Mouse (Mus musculus) brain, embryonic 14.5 days (tissue): ENCODE results near the gene Zfp113. TPM values are rescaled to one million over a fixed set of nuclear protein-coding genes. Genes with fewer than 3 reads are reported as not detected.

ENCODE experiments used
- DNase-seq: peaks from one replicate; pipeline ENCODE4 v3.0.0-alpha.2; 2011; ENCODE audit warnings: low read depth
- CTCF ChIP-seq: fragments of 200-500 bp; IDR thresholded peaks from 2 replicates; pipeline ENCODE4 v1.5.1; 2012; ENCODE audit warnings: inconsistent platforms, mild to moderate bottlenecking, moderate library complexity, borderline replicate concordance; ENCODE audit not compliant: insufficient read depth, insufficient read length; ENCODE audit errors: extremely low read depth
- POLR2A ChIP-seq: fragments of 200-500 bp; IDR thresholded peaks from 2 replicates; pipeline ENCODE4 v1.6.1; 2012; ENCODE audit warnings: mild to moderate bottlenecking, inconsistent platforms, borderline replicate concordance; ENCODE audit not compliant: poor library complexity, insufficient read depth, insufficient read length, severe bottlenecking; ENCODE audit errors: extremely low read depth
- polyA plus RNA-seq: library from polyadenylated mRNA; depleted of rRNA; stranded (reverse); fragments of >200 nt; gene quantifications from 2 replicates; pipeline ENCODE4 v1.2.3, GENCODE M21; 2012; rRNA removed

Gene Zfp113
- polyA plus RNA-seq: 10.3 and 11.9 TPM in 2 replicates

DNA sequence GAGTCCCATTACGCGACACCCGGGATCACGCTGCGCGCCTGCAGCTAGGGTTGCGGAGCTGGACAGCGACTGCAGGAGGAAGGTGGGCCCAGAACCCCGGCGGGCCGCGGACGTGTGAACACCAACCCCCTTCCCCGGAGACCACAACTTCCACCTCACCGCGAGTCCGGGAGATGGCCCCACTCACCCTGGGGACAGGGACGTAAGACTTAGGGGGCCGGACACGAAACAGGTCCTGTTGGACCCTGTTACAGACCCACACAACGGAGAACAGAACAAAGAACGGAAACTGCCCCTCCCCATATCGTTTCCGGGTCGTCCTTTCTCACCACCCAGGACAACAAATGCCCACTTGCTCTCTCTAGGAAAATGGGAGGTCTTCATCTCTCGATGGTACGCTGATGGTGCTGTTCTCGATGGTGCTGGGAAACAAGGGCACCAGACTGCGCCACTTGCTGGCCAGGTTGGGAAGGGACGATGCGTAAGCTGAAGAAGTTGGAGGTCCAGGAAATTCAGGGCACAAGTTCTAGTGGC is at the start of gene Zfp113:
Zfp113 (minus strand) TSS at position 302 of the 534 bp plus-strand sequence.
- peak; percentile 87 for TF ChIP-seq CTCF
- peak; percentile 66; the same call in 1 of the 2 replicates for TF ChIP-seq POLR2A
- peak; percentile 99 for DNase-seq

- no peak for DNase-seq
Observed at GRCm38 (mm10) chr5:138202086-138202485, 46.5 kb upstream of the Zfp113 start.

DNA sequence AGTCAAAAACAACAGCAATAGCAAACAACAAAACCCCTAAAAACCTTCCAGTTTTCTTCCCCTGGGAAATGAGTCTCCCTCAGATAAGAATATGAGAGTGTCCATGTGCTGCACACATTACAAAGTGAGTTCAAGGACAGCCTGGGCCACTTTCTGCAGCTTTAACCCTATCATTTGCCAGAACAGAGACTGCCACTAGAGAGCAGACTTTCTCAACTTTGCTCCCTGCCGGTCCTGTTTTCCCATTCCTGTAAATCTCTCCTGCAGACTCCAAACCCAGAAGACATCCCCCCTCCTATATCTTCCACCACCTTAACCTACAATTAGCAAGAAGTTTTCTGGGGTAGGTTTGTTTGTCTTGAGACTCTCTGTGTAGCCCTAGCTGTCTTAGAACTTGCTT is 44.0 kb upstream of the Zfp113 start:
- no peak for TF ChIP-seq POLR2A
- TF ChIP-seq CTCF: peak; percentile 53; the same call in 1 of the 2 replicates
- peak; percentile 44 for DNase-seq

More at GRCm38 (mm10) chr5:138202086-138202485, 46.5 kb upstream of the Zfp113 start:
- TF ChIP-seq POLR2A (no peak), CTCF (no peak)

- TF ChIP-seq CTCF (no peak), POLR2A (no peak)
- DNase-seq: no peak
Observed at GRCm38 (mm10) chr5:138195463-138195862, 39.9 kb upstream of the Zfp113 start.

DNA sequence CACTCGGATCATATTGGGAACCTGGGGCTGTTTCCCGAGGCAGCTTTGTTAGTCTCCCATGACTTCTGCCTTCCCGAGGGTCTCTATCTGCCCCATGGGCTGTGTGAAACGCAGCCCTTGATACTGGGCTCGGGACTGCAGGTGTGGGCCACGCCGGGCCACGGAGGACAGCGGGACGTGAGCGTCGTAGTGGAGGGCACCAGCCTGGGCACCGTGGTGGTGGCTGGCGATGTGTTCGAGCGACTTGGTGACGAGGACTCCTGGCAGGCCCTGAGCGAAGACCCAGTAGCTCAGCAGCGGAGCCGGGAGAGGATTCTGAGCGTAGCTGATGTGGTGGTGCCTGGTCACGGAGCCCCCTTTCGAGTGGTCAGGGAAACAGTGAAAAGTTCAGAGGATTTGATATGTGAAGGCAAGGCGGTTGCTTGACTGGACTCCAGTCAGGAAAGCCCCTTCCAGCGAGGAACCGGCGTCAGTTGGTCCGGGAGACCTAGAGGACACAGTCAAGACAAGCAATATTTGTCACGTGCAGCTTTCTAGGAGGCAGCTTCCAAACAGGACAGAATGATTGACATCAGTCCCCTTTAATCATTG is 39.3 kb upstream of the Zfp113 start:
- no peak for TF ChIP-seq CTCF
- 0 out of 2 replicates have a peak, but pooled peaks have one; percentile 19 for TF ChIP-seq POLR2A
- DNase-seq: peak; percentile 64

DNA sequence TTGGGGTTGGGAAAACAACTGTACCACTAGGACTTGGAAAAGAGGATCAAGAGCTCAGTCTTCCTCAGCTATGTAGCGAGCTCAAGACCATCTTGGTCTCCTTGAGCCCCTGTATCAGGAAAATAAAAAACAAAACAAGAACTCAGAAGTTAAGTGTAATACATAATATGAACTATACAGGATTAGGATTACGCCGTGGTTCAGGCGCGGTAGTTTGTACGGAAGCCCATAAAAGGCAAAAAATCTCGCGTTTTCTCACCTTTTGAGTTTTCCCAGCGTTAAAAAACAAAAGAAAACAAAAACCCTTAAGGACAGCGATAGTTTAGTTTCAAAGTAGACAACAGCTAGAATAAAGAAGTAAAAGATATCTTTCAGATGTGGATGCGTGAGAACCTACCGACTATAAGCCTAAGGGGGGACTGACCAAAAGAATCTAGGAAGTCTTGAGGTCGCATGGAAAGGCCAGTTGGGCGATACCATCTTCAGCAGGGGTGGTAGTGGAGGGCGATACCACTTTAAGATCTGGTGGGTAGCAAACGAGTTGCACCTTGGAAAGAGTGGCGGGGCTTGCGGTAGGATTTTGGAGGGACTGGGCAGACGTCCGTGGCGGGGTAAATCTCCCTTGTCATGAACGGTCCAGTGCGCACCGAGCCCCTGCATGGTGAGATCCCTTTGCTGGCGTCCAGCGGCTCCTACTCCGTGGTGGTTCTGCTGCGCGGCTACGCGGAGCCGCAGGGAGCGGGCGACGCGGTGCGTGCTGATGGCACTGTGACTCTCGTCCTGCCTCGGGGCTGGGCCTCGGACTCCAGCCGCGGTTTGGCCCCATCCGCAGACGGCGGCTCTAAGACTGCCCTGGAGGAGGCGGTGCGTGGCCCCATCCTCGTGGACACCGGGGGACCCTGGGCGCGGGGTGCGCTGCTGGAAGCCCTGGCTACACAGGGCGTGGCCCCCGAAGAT is 38.5 kb upstream of the Zfp113 start, which contains the start of gene Mblac1:
Mblac1 (plus strand) TSS at position 544 of the 957 bp plus-strand sequence.
- TF ChIP-seq POLR2A: peak; percentile 55; the same call in 1 of the 2 replicates
- no peak for TF ChIP-seq CTCF
- DNase-seq: peak; percentile 96

DNA sequence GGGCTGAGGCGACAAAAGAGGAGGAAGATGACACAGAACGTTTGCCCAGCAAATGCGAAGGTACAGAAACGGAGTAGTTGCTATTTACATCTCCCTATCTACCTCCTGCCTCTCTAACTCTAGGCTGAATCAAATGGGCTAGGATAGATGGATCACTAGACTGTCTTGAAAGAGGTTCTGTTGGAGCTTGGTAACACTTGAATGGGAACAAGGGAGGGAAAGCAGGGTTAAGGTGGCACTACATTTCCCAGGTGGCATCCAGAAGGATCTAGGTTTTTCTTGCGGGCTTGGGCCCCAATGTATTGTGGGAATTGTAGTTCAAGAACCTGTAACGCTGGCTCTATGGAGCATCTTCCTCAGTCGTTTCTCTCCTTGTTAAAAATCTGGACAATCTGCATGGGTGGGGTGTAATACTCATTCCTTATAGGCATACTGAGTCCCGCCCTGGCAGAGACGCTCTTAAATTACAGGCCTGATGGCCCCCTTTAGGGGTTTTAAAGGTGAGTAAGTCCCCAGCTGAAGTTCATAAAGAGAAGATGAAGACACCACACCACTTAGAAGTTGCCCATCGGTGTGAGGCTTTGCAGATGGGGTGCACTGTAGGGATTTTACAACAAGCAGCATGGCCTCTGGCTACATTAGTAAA is 32.2 kb upstream of the Zfp113 start:
- no peak for TF ChIP-seq CTCF
- TF ChIP-seq POLR2A: no peak
- peak; percentile 97 for DNase-seq

- DNase-seq: peak; percentile 96
- TF ChIP-seq CTCF: no peak
- peak; percentile 96; the same call in 1 of the 2 replicates for TF ChIP-seq POLR2A
Observed at GRCm38 (mm10) chr5:138186950-138187638, 31.6 kb upstream of the Zfp113 start, which contains the start of the genes Taf6 and Cnpy4. Taf6 (minus strand) TSS chr5:138187451. Cnpy4 (plus strand) TSS chr5:138187485.

DNA sequence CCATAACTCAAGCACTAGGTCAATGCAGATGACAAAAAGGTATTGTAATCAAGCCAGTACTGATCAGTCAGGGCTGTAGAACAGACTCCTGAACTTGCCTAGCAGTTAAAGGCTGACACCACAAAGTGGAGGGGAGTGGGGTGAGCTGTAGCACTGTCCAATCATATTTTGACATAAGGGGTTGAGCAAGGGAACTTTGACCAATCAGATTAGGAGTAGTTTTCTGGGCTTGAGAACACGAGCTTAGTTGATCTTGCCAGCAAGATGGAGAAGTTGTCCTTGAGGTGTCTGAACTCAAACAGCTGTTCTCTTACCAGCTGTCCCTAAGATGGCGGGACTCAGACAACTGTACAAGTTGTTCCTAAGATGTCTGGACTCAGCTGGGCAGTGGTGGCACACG is 17.7 kb upstream of the Zfp113 start:
- DNase-seq: no peak
- no peak for TF ChIP-seq CTCF
- TF ChIP-seq POLR2A: no peak

- TF ChIP-seq CTCF: 0 out of 2 replicates have a peak, but pooled peaks have one; percentile 1
- peak; percentile 27; the same call in 1 of the 2 replicates for TF ChIP-seq POLR2A
- DNase-seq: peak; percentile 99
Observed at GRCm38 (mm10) chr5:138171695-138172491, 16.3 kb upstream of the Zfp113 start, which contains the start of the genes Ap4m1 and Mcm7. Ap4m1 (plus strand) TSS chr5:138172002. Mcm7 (minus strand) TSS chr5:138172422.

DNA sequence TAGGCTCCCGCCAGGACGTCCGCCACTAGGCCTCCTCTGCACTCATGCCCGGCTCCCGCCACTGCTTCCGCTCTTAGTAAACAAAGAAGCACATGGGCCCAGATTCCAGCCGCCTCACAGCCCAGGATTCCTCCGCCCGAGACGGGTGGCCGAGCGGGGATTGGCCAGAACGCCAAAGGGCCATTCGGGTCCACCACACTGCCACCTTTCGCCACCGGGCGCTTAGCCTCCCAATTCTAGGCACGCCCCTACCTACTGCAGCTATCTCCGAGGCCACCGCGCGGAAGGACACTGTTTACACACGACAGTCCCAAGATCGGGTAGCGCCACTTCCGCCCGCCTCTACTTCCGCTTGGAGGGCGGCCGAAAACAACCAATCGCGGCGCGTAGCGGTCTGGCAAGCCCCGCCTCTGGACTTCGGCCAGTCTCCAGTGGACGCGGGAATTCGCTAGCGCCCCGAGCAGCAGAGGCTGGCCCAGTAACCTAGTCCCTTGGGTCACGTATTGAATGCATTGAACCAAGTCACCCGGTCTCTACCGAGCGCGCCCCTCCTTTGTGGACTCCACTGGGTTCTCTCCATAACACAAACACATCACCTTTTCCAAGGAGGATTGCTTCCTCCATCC is 15.5 kb upstream of the Zfp113 start:
- peak; percentile 99 for DNase-seq
- TF ChIP-seq POLR2A: peak; percentile 50; the same call in 1 of the 2 replicates
- TF ChIP-seq CTCF: no peak

DNA sequence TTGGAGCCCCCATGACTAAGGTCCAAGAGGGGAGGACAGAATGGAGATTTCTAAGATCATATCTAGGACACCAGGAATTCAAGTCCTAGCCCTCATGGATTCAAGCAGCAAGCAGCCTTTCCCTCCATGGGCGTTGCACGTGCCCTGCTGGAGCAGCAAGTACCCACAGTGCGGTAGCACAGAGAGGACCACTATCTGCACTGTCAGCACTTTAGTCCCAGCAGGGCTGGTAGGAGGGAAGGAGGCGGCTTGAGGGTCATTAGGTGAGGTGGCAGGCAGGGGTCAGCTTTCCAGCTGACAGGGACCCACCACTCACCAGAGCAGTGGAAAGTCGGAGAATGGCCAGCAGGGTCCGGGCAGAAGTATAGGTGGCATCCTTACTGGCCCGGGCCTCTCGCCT is 10.1 kb upstream of the Zfp113 start:
- TF ChIP-seq CTCF: no peak
- TF ChIP-seq POLR2A: no peak
- DNase-seq: no peak
